Mouse (Mus musculus) heart, embryonic 14.5 days (tissue): ENCODE results near the gene Slc6a12. TPM values are rescaled to one million over a fixed set of nuclear protein-coding genes. Genes with fewer than 3 reads are reported as not detected.
A peak's percentile ranks its signal among the peaks of the same experiment; 100 is the strongest.

Experiments used
- ATAC-seq: fragments of 200-750 bp; cut with Nextera tagmentation; 2 replicates; pipeline ENCODE4 v1.8.0; 2017; ENCODE audit warnings: low read depth, moderate TSS enrichment; ENCODE audit not compliant: insufficient number of reproducible peaks, insufficient read depth, low FRiP score
- H3K27ac ChIP-seq, 2 experiments: fragments of 200-500 bp in 1 of 2; fragments of 300-500 bp in 1 of 2; sonication (generic) in 1 of 2; replicated peaks in 1 of 2; 2 replicates each; pipeline ENCODE4 v1.5.1; 2012 to 2014; ENCODE audit warnings: low read depth in 2 of 2, low read length in 2 of 2, control low read depth in 1 of 2, mild to moderate bottlenecking in 1 of 2, mixed read lengths in 1 of 2; ENCODE audit not compliant: control insufficient read depth in 1 of 2, insufficient read depth in 1 of 2
- H3K27me3 ChIP-seq: fragments of 300-500 bp; sonication (generic); 2 replicates; pipeline ENCODE4 v1.6.1; 2014; ENCODE audit warnings: mild to moderate bottlenecking, low read length, control low read depth; ENCODE audit not compliant: control insufficient read depth, insufficient read depth
- H3K36me3 ChIP-seq: fragments of 300-500 bp; sonication (generic); 2 replicates; pipeline ENCODE4 v1.6.1; 2014; ENCODE audit warnings: mild to moderate bottlenecking, control low read depth, low read length, mixed read lengths; ENCODE audit not compliant: control insufficient read depth, insufficient read depth
- H3K4me1 ChIP-seq, 2 experiments: fragments of 200-500 bp in 1 of 2; fragments of 300-500 bp in 1 of 2; sonication (generic) in 1 of 2; 2 replicates each; pipeline ENCODE4 v1.6.1; 2012 to 2014; ENCODE audit warnings: low read length in 2 of 2, control low read depth in 1 of 2, mixed read lengths in 1 of 2; ENCODE audit not compliant: control insufficient read depth in 2 of 2, insufficient read depth in 2 of 2
- H3K4me2 ChIP-seq: fragments of 300-500 bp; sonication (generic); 2 replicates; pipeline ENCODE4 v1.6.1; 2014; ENCODE audit warnings: mild to moderate bottlenecking, low read length
- H3K4me3 ChIP-seq, 2 experiments: fragments of 200-500 bp in 1 of 2; fragments of 300-500 bp in 1 of 2; sonication (generic) in 1 of 2; 2 replicates each; pipeline ENCODE4 v1.5.1; 2012 to 2014; ENCODE audit warnings: low read length in 2 of 2, mild to moderate bottlenecking in 2 of 2, control low read depth in 1 of 2, low read depth in 1 of 2, moderate library complexity in 1 of 2; ENCODE audit not compliant: control insufficient read depth in 1 of 2, insufficient read depth in 1 of 2
- H3K9ac ChIP-seq: fragments of 300-500 bp; sonication (generic); 2 replicates; pipeline ENCODE4 v1.6.1; 2014; ENCODE audit warnings: mild to moderate bottlenecking, low read length
- H3K9me3 ChIP-seq: fragments of 300-500 bp; sonication (generic); 2 replicates; pipeline ENCODE4 v1.6.1; 2016; ENCODE audit warnings: low read length, control low read depth; ENCODE audit not compliant: control insufficient read depth
- WGBS: fragments of 180-500 bp; shearing (Covaris S2); extraction: QIAGEN DNeasy Blood & Tissue Kit; methylation state at CpG from one replicate; pipeline ENCODE4 v1.1.7; 2014; 5-methylcytosine and 5-hydroxymethylcytosine counted together
- polyA plus RNA-seq: library from polyadenylated mRNA; unstranded; fragments of >200 nt; fragmentation: Nextera tagmentation; extraction: Ambion mirVana; gene quantifications from 2 replicates; pipeline ENCODE4 v1.2.1, GENCODE M21; 2014

The Slc6a12 gene
- polyA plus RNA-seq, 1 experiment from 2014 or later, result not detected

DNA sequence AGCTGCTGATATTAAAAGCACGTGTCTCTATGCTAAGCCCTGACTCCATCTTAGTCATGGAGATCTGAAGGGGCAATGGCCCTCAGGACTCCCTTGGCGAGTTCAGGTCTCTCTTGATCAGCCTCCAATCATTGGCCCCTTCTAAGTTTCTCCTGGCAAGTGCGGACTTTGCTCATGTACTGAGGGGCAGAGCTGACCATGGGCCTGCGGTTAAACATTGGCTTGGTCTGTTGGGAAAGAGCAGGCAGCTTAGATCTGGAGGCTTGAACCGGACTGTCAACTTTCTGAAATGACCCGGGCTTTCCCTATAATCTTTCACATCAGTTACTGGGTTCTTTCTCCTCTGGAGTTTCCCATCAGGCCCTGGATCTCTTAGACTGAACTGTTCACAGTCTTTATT is 31.9 kb upstream of the Slc6a12 start:
- Histone ChIP-seq H3K4me1 (no peaks in the 10 kb centered on the region), H3K4me2 (no peak overlapping the region), H3K9ac (no peak overlapping the region), H3K9me3 (no peaks in the 10 kb centered on the region), H3K27ac (no peak overlapping the region), H3K36me3 (no peaks in the 10 kb centered on the region), H3K27me3 (no peaks in the 10 kb centered on the region), H3K4me3 (no peak overlapping the region)
- no peak for ATAC-seq
- 83% methylated on average over 6 of the region's 6 CpGs for WGBS

DNA sequence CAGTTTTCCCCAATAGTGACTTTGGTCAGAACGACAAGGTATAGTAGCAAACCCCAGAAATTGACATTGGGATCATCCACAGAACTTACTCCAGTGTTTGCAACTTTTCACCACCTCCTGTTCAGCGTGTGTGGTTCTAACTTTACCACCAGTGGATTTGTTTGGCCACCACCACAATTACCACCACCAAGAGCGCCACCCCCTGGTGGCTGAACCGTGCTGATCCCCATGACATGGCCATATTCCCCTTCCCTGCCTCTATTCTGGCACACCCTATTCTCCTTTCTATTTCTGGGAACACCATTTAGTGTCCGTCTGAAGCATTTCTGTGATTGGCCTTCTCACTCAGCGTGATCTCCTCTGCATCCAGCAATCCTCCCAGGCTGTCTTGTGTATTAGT is 23.8 kb upstream of the Slc6a12 start:
- Histone ChIP-seq H3K4me1 (no peaks in the 10 kb centered on the region), H3K4me3 (no peak overlapping the region), H3K36me3 (no peaks in the 10 kb centered on the region), H3K9me3 (no peaks in the 10 kb centered on the region), H3K4me2 (no peak overlapping the region), H3K9ac (no peak overlapping the region), H3K27ac (no peak overlapping the region), H3K27me3 (no peaks in the 10 kb centered on the region)
- WGBS, result 49% methylated on average over 6 of the region's 6 CpGs
- no peak for ATAC-seq

DNA sequence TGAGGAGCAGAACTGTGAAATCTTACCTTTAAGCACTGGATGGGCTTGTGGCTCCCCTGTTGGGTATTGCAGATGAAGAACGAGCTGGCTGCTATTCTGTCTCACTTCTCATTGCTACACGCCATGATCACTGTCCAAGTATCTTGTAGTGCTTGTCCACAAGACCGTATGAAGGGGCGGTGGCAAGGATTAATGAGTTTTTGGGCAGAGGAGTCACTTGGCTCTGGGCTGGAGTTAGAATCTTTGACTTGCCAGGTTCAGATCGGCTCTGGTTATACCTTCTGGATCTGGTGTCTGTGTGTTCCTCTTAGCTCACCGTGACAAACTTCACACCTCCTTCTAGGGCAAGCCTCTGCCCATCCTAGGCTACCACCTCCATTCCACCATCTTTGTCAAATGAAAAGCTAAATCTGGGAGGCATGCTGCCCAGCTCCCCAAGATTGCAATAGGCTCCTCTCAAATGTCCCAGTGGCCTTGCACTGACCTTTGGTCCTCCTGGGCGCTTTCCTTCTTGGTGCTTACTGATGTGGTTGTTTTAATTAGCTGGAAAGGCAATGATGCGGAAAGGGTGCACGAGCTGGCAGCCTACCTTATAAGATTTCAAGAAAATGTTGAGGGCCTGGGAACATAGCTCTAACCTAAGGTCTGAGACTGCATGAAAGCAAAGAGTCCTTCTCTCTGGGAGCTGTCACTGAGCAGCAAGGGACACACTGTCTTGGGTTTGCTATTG is 20.3 kb upstream of the Slc6a12 start:
- H3K36me3 ChIP-seq, result no peaks in the 10 kb centered on the region
- peaks cover 12 to 13% of the 10 kb centered on the region in 2 experiments; a peak in 2 of 4 replicates for H3K4me1 ChIP-seq
- H3K4me2 ChIP-seq, result no peak overlapping the region
- 83% methylated on average over 9 of the region's 9 CpGs for WGBS
- H3K9me3 ChIP-seq, result no peaks in the 10 kb centered on the region
- no peak overlapping the region for H3K4me3 ChIP-seq
- H3K27ac ChIP-seq, result no peak overlapping the region
- ATAC-seq, result no peak
- no peak overlapping the region for H3K9ac ChIP-seq
- no peaks in the 10 kb centered on the region for H3K27me3 ChIP-seq

DNA sequence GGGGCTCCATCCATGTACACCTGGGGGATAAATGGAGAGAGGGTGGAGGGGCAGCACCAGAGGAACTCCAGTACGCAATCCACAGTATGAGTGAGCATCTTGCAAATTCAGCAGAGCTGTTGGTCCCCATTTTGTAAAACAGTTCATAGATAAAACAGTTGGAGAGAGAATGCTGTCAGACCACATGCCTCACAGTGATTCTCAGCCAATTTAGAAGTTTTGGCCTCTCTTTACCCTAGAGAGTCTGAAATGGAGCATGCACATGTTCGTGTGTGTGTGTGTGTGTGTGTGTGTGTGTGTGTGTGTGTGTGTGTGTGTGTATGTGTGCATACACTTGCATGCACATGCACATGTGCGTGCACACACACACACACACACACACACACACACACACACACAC is 17.6 kb upstream of the Slc6a12 start:
- Histone ChIP-seq H3K4me3 (no peak overlapping the region), H3K9ac (no peak overlapping the region), H3K4me1 (peaks cover 13 to 15% of the 10 kb centered on the region in 2 experiments; a peak in 3 of 4 replicates), H3K4me2 (no peak overlapping the region), H3K27ac (no peak overlapping the region), H3K9me3 (no peaks in the 10 kb centered on the region), H3K27me3 (no peaks in the 10 kb centered on the region), H3K36me3 (no peaks in the 10 kb centered on the region)
- 100% methylated on average over 3 of the region's 3 CpGs for WGBS
- ATAC-seq, result no peak

DNA sequence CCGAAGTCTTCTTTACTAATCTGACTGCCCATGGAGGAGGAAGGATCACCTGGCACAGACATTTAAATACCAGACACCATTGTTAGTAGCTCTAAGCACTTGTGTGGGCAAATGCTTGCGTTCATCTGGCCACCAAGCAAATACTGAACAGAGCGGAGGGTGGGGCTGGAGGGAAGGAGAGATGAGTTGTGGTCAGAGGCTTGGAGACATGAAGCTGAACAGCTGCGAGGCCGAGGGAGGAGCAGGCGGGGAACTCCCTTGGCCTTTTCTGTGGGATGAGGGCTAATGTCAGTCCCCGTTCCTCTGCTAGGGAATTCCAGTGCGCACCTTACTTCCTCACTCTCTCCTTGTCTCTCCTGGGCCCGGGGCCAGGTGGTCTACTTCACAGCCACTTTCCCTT is 17.1 kb upstream of the Slc6a12 start:
- 85% methylated on average over 9 of the region's 9 CpGs for WGBS
- H3K9me3 ChIP-seq, result no peaks in the 10 kb centered on the region

GRCm38 (mm10) chr6:121326486-121327069 is 16.3 kb upstream of the Slc6a12 start:
- Histone ChIP-seq H3K27me3 (no peaks in the 10 kb centered on the region), H3K4me2 (no peak overlapping the region), H3K36me3 (no peaks in the 10 kb centered on the region), H3K9ac (no peak overlapping the region), H3K4me1 (peaks cover 13 to 15% of the 10 kb centered on the region in 2 experiments; a peak in 3 of 4 replicates), H3K27ac (0 out of 4 replicates have a peak overlapping the region, but pooled peaks of 1 of the 2 experiments have one; percentile 31), H3K9me3 (no peaks in the 10 kb centered on the region), H3K4me3 (no peak overlapping the region)
- ATAC-seq, result no peak
- 34% methylated on average over 10 of the region's 10 CpGs for WGBS

More for the DNA sequence above, 17.1 kb upstream of the Slc6a12 start:
- H3K9ac ChIP-seq, result no peak overlapping the region
- no peaks in the 10 kb centered on the region for H3K27me3 ChIP-seq
- ATAC-seq, result no peak
- H3K27ac ChIP-seq, result no peak overlapping the region
- H3K4me3 ChIP-seq, result no peak overlapping the region
- H3K4me2 ChIP-seq, result no peak overlapping the region
- H3K4me1 ChIP-seq, result peaks cover 13 to 15% of the 10 kb centered on the region in 2 experiments; a peak in 3 of 4 replicates
- H3K36me3 ChIP-seq, result no peaks in the 10 kb centered on the region

DNA sequence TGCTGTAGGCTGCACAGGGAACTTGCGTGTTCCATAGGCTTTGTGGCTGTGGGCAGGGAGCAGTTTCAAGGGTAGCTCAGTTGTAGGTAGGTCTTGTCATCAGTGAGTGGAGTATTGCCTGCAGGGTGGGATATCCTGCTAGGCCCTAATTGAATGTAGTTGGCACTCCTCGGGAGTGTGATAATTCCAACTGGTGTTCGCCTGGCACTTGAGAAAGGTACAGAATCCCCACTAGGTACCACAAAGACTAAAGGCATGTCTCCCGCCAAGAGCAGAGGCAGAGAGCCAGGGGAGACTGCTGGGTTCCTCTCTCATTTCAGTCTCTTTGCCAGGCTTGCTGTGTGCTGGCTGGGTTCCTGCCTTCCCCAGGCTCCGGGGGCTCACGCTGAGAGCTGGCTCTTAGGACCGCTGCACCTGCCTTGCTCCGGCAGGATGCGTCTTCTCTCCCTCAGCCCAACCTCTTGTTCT is 14.4 kb upstream of the Slc6a12 start:
- H3K9me3 ChIP-seq, result no peaks in the 10 kb centered on the region
- no peaks in the 10 kb centered on the region for H3K27me3 ChIP-seq
- no peak for ATAC-seq
- H3K4me3 ChIP-seq, result no peak overlapping the region
- no peaks in the 10 kb centered on the region for H3K36me3 ChIP-seq
- no peak overlapping the region for H3K9ac ChIP-seq
- 55% methylated on average over 9 of the region's 9 CpGs for WGBS
- no peak overlapping the region for H3K27ac ChIP-seq
- H3K4me1 ChIP-seq, result peaks cover 13 to 15% of the 10 kb centered on the region in 2 experiments; a peak in 3 of 4 replicates
- no peak overlapping the region for H3K4me2 ChIP-seq
